Mouse (Mus musculus): ENCODE data around the gene Pmf1.

- TF ChIP-seq CTCF (IDR thresholded peaks at IDR 0.05; ENCODE audit: extremely low read depth, insufficient read depth, low read length), result 0 out of 2 replicates have a peak, but pooled peaks have one; percentile 30
- TF ChIP-seq POLR2A (IDR thresholded peaks at IDR 0.05; ENCODE audit: extremely low read depth, insufficient read depth, low read length), result no peak
Observed at GRCm38 (mm10) chr3:88354396-88355165, 55.5 kb downstream of the Pmf1 start.

All from cortical plate, adult 2 months (tissue).